Mouse (Mus musculus) cerebellum, postnatal 25 days (tissue): ENCODE measurements at regions not wholly inside any gene's neighbourhood (a gene's known extent, or its start where the extent isn't known, plus 50 kb on each side); places are given as distances from the start of the nearest gene placed in this dataset.

Experiments
- DNase-seq, 2 experiments: peaks; one replicate each; pipeline ENCODE4 v3.0.0; 2021; ENCODE audit warnings: mixed read lengths in 2 of 2

GRCm38 (mm10) chr15:68435961-68436360 is 1935.3 kb upstream of the Lrrc6 start:
- DNase-seq, result peak in 1 of 2 experiments; percentile 34

GRCm38 (mm10) chr15:68431251-68431650 is 1930.5 kb upstream of the Lrrc6 start:
- DNase-seq, result no peak

GRCm38 (mm10) chr15:68430486-68430885 is 1929.8 kb upstream of the Lrrc6 start:
- no peak for DNase-seq

GRCm38 (mm10) chr15:68428444-68429228 is 1927.9 kb upstream of the Lrrc6 start:
- DNase-seq, result peak; percentile 30 to 68

GRCm38 (mm10) chr15:68417142-68417541 is 1916.4 kb upstream of the Lrrc6 start:
- no peak for DNase-seq

- DNase-seq, result peak; percentile 40 to 61
These were observed 1914.8 kb upstream of the Lrrc6 start for GRCm38 (mm10) chr15:68415401-68415925.

- no peak for DNase-seq
These were observed 1913.3 kb upstream of the Lrrc6 start for GRCm38 (mm10) chr15:68414047-68414446.

GRCm38 (mm10) chr15:68412697-68413096 is 1912.0 kb upstream of the Lrrc6 start:
- no peak for DNase-seq

- DNase-seq, result no peak
These were observed 1911.4 kb upstream of the Lrrc6 start for GRCm38 (mm10) chr15:68412156-68412555.

- DNase-seq, result no peak
These were observed 1902.9 kb upstream of the Lrrc6 start for GRCm38 (mm10) chr15:68403554-68404070.

- DNase-seq, result no peak
These were observed 1901.0 kb upstream of the Lrrc6 start for GRCm38 (mm10) chr15:68401726-68402125.

- no peak for DNase-seq
These were observed 1900.3 kb upstream of the Lrrc6 start for GRCm38 (mm10) chr15:68401006-68401405.

- DNase-seq, result no peak
These were observed 1895.9 kb upstream of the Lrrc6 start for GRCm38 (mm10) chr15:68396566-68396965.

- DNase-seq, result peak in 1 of 2 experiments; percentile 21
These were observed 1894.0 kb upstream of the Lrrc6 start for GRCm38 (mm10) chr15:68394749-68395148.

- no peak for DNase-seq
These were observed 1893.4 kb upstream of the Lrrc6 start for GRCm38 (mm10) chr15:68394157-68394556.

GRCm38 (mm10) chr15:68391737-68392136 is 1891.0 kb upstream of the Lrrc6 start:
- no peak for DNase-seq

GRCm38 (mm10) chr15:68389855-68390254 is 1889.1 kb upstream of the Lrrc6 start:
- DNase-seq, result no peak

- DNase-seq, result no peak
These were observed 1886.8 kb upstream of the Lrrc6 start for GRCm38 (mm10) chr15:68387349-68388065.

GRCm38 (mm10) chr15:68384571-68385335 is 1884.0 kb upstream of the Lrrc6 start:
- no peak for DNase-seq

GRCm38 (mm10) chr15:68375166-68375565 is 1874.5 kb upstream of the Lrrc6 start:
- no peak for DNase-seq

- DNase-seq, result no peak
These were observed 1866.1 kb upstream of the Lrrc6 start for GRCm38 (mm10) chr15:68366816-68367215.

- peak; percentile 98 to 99 for DNase-seq
These were observed 1862.5 kb upstream of the Lrrc6 start for GRCm38 (mm10) chr15:68363058-68363735.
